Mouse (Mus musculus): Measurements from ENCODE around the gene Rapgef3.

- TF ChIP-seq CTCF (IDR thresholded peaks at IDR 0.05; ENCODE audit: low read depth) (no peak), EP300 (IDR thresholded peaks at IDR 0.05; ENCODE audit: low read depth) (no peak)
Observed at GRCm38 (mm10) chr15:97754476-97754875, 13.3 kb downstream of the Rapgef3 start.

Measured in heart, postnatal 0 days (tissue).